Mouse (Mus musculus): ENCODE results near the gene Mtor. TPM values are rescaled to one million over a fixed set of nuclear protein-coding genes. Genes with fewer than 3 reads are reported as not detected.

Gene Mtor
- polyA plus RNA-seq (2012; ENCODE audit: insufficient read depth, insufficient read length, low replicate concordance, missing spikeins) = 53.3 TPM in 1 of 2 replicates, not detected in the other

DNA sequence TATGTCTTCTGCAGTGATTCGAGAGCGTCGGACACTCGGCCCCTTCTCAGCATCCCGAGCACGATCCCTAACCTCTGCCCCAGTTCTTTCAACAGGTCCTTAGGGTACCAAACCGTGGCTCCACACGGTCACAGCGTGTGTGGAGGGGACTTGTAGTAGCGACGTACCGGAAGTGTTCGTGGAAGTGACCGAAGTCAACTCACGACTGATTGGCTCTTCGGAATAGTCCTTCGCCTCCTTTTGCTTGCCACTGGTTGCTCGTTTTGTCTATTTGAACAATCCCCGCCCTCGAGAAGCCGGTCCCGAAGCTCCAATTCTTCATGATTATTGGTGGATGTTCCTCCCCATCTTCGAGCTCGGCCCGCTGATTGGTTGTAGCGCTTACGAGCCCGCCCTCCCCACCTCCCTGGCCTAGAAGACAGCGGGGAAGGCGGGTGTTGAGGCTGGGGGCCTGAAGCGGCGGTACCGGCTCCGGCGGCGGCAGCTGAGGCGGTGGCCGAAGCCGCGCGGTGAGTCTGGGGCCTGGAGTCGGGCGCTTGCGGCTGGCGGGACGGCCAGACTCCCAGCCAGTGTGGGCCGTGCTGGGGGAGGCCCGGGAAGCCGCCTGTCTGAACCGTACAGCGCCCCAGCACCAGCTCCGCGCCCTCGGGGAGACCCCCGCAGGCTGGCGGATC lies at the start of gene Mtor:
Mtor (plus strand) TSS at position 433 of the 674 bp plus-strand sequence.
- Histone ChIP-seq H3K4me1 (ENCODE audit: control insufficient read depth, insufficient read depth, low read length) (peaks cover 8% of the 10 kb centered on the region), H3K4me3 (ENCODE audit: insufficient read depth, low read depth, low read length) (peak within 1 kb of the TSS; percentile 70), H3K27ac (ENCODE audit: insufficient read depth, low read depth, low read length) (peak within 1 kb of the TSS; percentile 27; the same call in 1 of the 2 replicates)
- WGBS = under 1% methylated on average over 56 of the region's 56 CpGs
- TF ChIP-seq POLR2A (IDR thresholded peaks at IDR 0.05; ENCODE audit: insufficient read depth, low read depth, low read length) (peak; percentile 65), CTCF (IDR thresholded peaks at IDR 0.05; ENCODE audit: insufficient read depth, low read depth, low read length) (no peak)

DNA sequence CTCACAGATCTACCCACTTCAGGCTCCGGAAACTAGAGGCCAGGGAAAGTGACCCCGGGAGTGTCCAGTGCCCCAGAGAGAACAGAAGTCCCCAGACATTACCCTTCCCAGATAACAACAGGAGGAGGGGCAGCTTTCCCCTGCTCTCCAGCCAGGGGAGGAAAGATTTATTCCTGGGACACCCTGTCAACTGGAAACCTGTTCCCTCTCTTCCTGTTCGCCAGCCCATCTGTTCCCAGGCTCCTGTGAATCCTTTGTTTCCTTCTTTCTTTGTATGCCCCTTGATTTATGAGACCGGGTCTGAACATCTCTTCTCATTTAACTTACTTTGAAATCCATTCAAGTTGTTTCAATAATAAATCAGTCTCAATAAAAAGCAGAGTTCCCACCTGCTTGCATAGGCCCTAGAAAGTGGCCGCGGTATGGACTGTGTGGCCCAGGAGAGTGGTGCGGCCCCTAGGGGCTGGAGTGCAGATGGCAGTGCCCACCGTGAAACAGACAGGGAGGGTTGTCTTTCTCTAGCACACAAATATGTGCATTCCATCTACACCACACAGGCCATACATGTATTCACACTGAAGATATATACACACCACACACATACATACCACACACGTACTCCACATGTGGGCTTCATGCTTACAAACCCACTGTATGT lies 48.8 kb upstream of the Mtor start:
- WGBS = 86% methylated on average over 9 of the region's 9 CpGs
- Histone ChIP-seq H3K27ac (ENCODE audit: insufficient read depth, low read depth, low read length) (no peak overlapping the region), H3K4me3 (ENCODE audit: insufficient read depth, low read depth, low read length) (no peak overlapping the region), H3K4me1 (ENCODE audit: control insufficient read depth, insufficient read depth, low read length) (peaks cover 30% of the 10 kb centered on the region)
- TF ChIP-seq CTCF (IDR thresholded peaks at IDR 0.05; ENCODE audit: insufficient read depth, low read depth, low read length) (no peak), POLR2A (IDR thresholded peaks at IDR 0.05; ENCODE audit: insufficient read depth, low read depth, low read length) (no peak)

DNA sequence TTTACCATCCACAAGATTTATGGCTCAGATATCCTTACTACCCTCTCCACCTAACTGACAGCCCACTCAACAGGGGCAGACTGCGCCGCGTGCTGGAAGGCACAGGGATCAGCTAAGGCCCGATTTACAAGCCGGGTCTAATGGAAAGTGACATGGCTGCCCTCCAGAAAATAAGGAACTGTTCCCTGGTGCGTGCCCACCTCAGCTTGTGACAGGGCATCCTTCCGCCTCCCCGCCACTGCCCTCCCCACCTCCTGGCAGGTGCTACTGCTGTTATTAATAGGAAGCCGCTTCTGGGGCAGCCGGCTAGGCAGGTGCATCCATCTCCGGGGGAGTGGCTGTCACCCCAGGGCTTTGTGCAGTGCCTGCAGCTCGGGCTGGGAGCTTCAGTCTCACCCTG lies 45.0 kb upstream of the Mtor start:
- TF ChIP-seq CTCF (IDR thresholded peaks at IDR 0.05; ENCODE audit: insufficient read depth, low read depth, low read length) (no peak), POLR2A (IDR thresholded peaks at IDR 0.05; ENCODE audit: insufficient read depth, low read depth, low read length) (no peak)
- Histone ChIP-seq H3K4me3 (ENCODE audit: insufficient read depth, low read depth, low read length) (no peak overlapping the region), H3K27ac (ENCODE audit: insufficient read depth, low read depth, low read length) (no peak overlapping the region), H3K4me1 (ENCODE audit: control insufficient read depth, insufficient read depth, low read length) (peaks cover 27% of the 10 kb centered on the region)
- 39% methylated on average over 12 of the region's 12 CpGs for WGBS

DNA sequence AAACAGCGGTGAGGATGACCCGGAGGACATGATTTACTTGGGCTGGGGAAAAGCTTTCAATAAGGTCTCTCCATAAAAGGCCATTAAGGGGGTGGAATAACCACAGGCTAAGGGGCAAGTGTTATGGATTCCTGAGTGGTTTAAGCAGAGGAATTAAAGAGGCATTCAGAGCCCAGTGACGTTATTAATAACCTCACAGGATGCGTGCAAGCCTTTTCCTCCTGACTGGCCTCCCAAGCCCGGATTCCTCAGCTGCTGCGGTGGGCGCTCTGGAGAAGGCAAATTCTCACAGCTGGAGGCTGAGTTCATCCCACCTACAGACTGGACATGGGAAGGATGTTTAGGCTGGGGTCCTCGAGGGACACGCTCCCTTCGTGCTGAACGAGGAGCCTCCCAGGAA lies 43.7 kb upstream of the Mtor start:
- no peak overlapping the region for H3K4me3 ChIP-seq (ENCODE audit: insufficient read depth, low read depth, low read length)
- WGBS = 45% methylated on average over 11 of the region's 11 CpGs

DNA sequence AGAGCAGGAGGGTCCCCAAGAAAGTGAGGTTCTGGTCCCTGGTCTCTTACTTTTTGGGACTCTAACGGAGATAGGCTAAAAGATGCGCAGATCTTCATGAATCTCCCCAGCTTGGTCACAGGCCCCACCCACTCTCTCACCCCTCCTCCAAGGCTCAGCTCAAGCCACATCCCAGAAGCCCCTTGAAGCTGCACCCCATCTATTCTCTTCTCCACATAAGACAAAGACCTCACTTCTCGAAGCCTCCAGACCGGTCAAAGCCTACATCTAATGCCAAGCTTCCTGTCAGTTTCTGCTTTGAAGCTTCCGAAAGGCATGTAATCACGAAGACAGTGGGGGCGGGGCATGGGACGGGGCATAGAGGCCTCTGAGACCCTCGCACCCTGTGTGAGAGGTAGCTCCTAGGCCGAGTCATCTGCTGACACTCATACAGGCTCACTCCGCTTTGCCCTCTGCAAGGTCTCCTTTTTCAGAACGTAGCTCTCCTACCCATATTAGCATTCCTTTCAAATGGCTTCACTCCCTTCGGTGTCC lies 43.1 kb upstream of the Mtor start:
- H3K27ac ChIP-seq (ENCODE audit: insufficient read depth, low read depth, low read length) = no peak overlapping the region
- peaks cover 24% of the 10 kb centered on the region for H3K4me1 ChIP-seq (ENCODE audit: control insufficient read depth, insufficient read depth, low read length)
- no peak overlapping the region for H3K4me3 ChIP-seq (ENCODE audit: insufficient read depth, low read depth, low read length)
- 62% methylated on average over 13 of the region's 13 CpGs for WGBS
- no peak for TF ChIP-seq POLR2A (IDR thresholded peaks at IDR 0.05; ENCODE audit: insufficient read depth, low read depth, low read length)
- no peak for TF ChIP-seq CTCF (IDR thresholded peaks at IDR 0.05; ENCODE audit: insufficient read depth, low read depth, low read length)

More for the DNA sequence above, 43.7 kb upstream of the Mtor start:
- TF ChIP-seq CTCF (IDR thresholded peaks at IDR 0.05; ENCODE audit: insufficient read depth, low read depth, low read length) = no peak
- peaks cover 24% of the 10 kb centered on the region for H3K4me1 ChIP-seq (ENCODE audit: control insufficient read depth, insufficient read depth, low read length)
- no peak overlapping the region for H3K27ac ChIP-seq (ENCODE audit: insufficient read depth, low read depth, low read length)

DNA sequence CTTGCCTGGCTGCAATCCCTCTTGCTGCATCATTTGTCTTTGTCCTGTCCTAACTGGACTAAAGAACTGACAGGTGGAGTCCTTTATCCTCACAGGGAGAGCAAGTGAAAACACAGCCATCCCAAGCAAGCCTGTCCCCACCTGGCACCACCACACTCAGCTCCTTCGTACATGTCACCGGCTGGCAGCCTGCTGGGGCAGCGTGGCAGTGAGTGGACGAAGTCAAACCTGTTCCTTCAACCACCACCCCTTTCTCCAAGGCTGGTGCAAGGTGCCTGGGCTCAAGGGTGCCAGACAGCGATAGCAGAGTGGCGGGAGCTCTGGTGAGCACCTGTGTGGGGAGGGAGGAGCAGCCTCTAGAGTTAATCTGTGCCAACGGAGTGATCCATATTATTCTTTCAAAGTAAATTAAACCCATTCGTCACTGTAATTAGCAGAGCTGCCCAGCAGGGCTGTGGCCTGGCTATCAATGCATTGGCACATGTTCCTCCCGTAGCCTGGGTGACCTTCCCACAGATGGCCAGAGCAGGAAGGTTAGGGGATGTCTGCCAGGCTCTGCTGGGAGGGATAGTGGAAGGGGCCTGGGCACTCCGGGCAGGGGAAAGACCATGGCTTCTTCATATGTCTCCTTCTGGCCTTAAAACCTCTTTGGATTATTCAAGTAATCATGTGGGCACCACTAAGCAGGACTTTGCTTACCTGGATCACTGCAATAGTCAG lies 40.0 kb upstream of the Mtor start:
- Histone ChIP-seq H3K4me3 (ENCODE audit: insufficient read depth, low read depth, low read length) (no peak overlapping the region), H3K4me1 (ENCODE audit: control insufficient read depth, insufficient read depth, low read length) (peaks cover 9% of the 10 kb centered on the region), H3K27ac (ENCODE audit: insufficient read depth, low read depth, low read length) (no peak overlapping the region)
- WGBS = 74% methylated on average over 10 of the region's 10 CpGs
- TF ChIP-seq POLR2A (IDR thresholded peaks at IDR 0.05; ENCODE audit: insufficient read depth, low read depth, low read length) (no peak), CTCF (IDR thresholded peaks at IDR 0.05; ENCODE audit: insufficient read depth, low read depth, low read length) (no peak)

DNA sequence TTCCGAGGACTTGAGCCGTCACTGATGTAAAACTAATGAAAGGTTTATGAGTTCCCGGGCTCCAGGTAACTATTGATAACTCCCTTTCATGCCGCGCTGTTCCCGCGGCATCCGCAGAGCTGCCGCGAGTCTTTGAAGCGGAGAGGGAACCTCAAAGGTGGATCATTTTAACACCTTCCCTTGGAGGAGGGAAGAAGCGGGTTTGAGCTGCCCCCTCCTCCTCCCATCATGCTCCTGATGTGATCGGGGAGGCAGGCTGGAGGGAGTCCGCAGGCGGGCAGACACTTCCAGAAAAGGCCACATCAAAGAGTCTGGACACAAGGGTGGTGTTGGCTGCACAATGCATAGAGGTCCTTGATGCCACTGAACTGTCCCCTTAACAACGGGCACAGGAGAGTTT lies 32.8 kb upstream of the Mtor start:
- TF ChIP-seq POLR2A (IDR thresholded peaks at IDR 0.05; ENCODE audit: insufficient read depth, low read depth, low read length) (no peak), CTCF (IDR thresholded peaks at IDR 0.05; ENCODE audit: insufficient read depth, low read depth, low read length) (no peak)
- 46% methylated on average over 16 of the region's 16 CpGs for WGBS

DNA sequence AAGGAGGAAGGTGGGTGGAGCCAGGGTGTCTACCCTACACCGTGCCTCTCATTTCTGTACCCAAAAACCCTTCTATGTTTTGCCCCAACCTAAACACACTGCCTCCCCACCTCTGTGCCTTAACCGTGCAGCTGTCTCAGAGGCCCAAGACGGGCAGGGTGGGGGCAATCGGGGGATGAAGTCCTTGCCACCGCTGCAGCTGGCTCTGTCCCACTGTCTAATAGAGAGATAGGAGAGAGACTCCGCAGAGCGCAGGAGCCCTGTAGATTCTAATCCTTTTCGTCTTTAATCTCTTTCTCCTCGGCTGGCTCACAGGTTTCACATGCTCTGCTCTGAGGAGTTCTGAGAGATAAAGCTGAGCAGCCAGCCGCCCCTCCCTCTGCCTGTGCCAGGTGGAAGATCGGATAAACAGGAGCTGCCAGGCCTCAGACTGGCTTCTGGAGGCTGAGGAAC lies 31.3 kb upstream of the Mtor start:
- 54% methylated on average over 11 of the region's 11 CpGs for WGBS
- no peak overlapping the region for H3K27ac ChIP-seq (ENCODE audit: insufficient read depth, low read depth, low read length)
- peaks cover 8% of the 10 kb centered on the region for H3K4me1 ChIP-seq (ENCODE audit: control insufficient read depth, insufficient read depth, low read length)
- no peak overlapping the region for H3K4me3 ChIP-seq (ENCODE audit: insufficient read depth, low read depth, low read length)
- no peak for TF ChIP-seq CTCF (IDR thresholded peaks at IDR 0.05; ENCODE audit: insufficient read depth, low read depth, low read length)
- TF ChIP-seq POLR2A (IDR thresholded peaks at IDR 0.05; ENCODE audit: insufficient read depth, low read depth, low read length) = no peak

More for the DNA sequence above, 32.8 kb upstream of the Mtor start:
- Histone ChIP-seq H3K4me3 (ENCODE audit: insufficient read depth, low read depth, low read length) (no peak overlapping the region), H3K27ac (ENCODE audit: insufficient read depth, low read depth, low read length) (no peak overlapping the region), H3K4me1 (ENCODE audit: control insufficient read depth, insufficient read depth, low read length) (peaks cover 8% of the 10 kb centered on the region)

Data from olfactory bulb, adult 2 months (tissue).